Mouse (Mus musculus) spleen, postnatal 4 days (tissue): Measurements from ENCODE around the gene Birc6.
A peak's percentile ranks its signal among the peaks of the same experiment; 100 is the strongest.

ENCODE experiments used
- DNase-seq, 2 experiments: peaks; one replicate each; pipeline ENCODE4 v3.0.0; 2022; ENCODE audit warnings: low spot score in 2 of 2

Birc6 gene

DNA sequence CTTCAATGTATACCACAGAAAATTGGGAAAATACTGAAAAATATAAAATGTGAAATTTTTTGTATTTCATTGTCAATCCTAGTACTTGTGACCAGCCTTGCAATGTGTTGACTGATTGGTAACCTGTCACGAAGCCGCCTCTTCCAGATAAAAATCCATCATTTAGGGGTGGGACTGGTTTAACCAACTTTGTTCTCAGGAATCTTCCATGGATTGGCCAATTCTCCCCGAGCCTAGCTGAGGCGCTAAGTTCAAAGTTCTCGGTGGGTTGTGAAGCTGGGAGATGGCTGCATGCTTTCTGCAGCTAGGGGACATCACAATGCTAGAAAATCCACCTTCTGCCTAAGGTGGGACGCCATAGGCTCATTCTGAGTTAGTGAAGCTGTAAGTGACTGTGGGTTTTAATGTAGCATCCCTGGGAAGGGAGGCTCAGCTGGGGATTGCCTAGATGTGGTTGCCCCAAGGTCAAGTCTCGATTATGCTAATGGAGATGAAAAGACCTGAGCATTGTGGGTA lies 179.6 kb downstream of the Birc6 start:
- no peak for DNase-seq

- DNase-seq: no peak
Observed at GRCm38 (mm10) chr17:74710731-74711130, 182.6 kb downstream of the Birc6 start.

- no peak for DNase-seq
Observed at GRCm38 (mm10) chr17:74711627-74712026, 183.5 kb downstream of the Birc6 start.

GRCm38 (mm10) chr17:74715128-74715527 lies 187.0 kb downstream of the Birc6 start:
- DNase-seq: no peak

- DNase-seq: no peak
Observed at GRCm38 (mm10) chr17:74715724-74716123, 187.6 kb downstream of the Birc6 start.

DNA sequence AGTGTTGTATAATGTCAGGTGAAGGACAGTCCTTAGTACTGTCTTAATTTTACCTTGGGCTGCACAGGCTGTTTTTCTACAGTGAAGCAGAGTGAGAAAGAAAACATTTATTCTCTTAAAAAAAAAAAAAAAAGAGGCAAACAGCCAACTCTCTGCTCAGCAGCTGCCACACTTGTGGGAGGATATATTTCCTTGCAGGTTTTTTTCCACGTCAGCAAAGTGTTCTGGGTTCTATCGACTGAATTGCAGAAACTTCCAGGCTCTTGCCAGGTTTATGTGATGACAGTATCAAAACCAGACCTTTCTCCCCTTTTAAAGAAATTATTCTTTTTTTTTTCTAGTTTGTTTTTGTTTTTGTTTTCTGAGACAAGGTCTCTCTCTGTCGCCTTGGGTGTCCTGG lies 188.5 kb downstream of the Birc6 start:
- DNase-seq: no peak

- DNase-seq: no peak
Observed at GRCm38 (mm10) chr17:74717091-74717617, 189.1 kb downstream of the Birc6 start.

- peak; percentile 94 to 98 for DNase-seq
Observed at GRCm38 (mm10) chr17:74717618-74718151, 189.6 kb downstream of the Birc6 start, which contains the start of gene Ttc27. Gene Ttc27, plus strand, starts transcription at chr17:74717732.

GRCm38 (mm10) chr17:74732872-74733271 lies 204.8 kb downstream of the Birc6 start:
- DNase-seq: no peak

DNA sequence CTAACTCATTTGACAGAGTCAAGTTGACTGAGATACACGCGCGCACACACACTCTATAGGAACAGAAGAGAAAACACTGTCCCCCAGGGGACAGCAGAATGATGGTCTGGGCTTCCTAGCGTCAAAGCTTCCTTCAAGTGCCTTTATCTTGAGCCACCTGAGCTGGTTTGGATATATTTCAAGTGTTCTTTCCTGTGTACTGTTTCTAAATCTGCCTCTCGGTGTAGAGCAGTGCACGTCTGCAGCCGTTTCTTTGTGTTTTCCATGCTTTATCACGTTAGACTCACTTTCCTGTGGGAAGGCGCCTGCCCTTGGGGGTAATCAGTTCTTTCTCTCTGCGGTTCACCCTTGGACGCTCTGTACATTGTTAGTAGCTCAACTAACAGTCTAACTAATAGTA lies 207.3 kb downstream of the Birc6 start:
- no peak for DNase-seq

- DNase-seq: no peak
Observed at GRCm38 (mm10) chr17:74749659-74750058, 221.6 kb downstream of the Birc6 start.

DNA sequence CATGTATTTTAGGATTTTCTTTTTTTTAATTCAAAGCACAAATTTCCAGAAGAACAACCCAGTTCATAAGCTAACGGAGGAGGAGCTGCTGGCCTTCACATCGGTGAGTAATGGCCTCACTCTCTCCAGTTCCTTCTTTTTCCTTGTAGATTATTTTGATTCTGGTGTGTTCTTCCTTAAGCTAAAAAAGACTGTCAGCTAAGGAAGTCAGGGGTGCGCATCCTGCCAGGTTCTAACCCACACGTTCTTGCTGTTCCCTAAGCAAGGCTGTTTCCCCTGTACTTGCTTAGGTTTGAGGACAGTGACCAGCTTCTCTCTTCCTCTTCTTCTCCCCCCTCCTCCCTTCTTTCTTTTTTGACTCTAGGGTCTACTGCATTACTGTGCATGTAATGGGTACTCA lies 222.9 kb downstream of the Birc6 start:
- DNase-seq: no peak
